Mouse (Mus musculus) bone marrow macrophage, adult 2 months (primary cell): Measurements from ENCODE around the gene Fcf1. TPM values are rescaled to one million over a fixed set of nuclear protein-coding genes. Genes with fewer than 3 reads are reported as not detected.
A peak's percentile ranks its signal among the peaks of the same experiment; 100 is the strongest.

Source experiments
- H3K27ac ChIP-seq: 2 replicates; pipeline ENCODE4 v1.5.1; 2012; ENCODE audit warnings: low read depth, low read length; ENCODE audit not compliant: insufficient read depth
- H3K4me1 ChIP-seq: 2 replicates; pipeline ENCODE4 v1.6.1; 2012; ENCODE audit warnings: low read length; ENCODE audit not compliant: control insufficient read depth, insufficient read depth
- H3K4me3 ChIP-seq: 2 replicates; pipeline ENCODE4 v1.5.1; 2012; ENCODE audit warnings: mild to moderate bottlenecking, low read length, moderate library complexity; ENCODE audit not compliant: insufficient read depth
- CTCF ChIP-seq: IDR thresholded peaks from 2 replicates; pipeline ENCODE4 v1.5.1; 2012; ENCODE audit warnings: low read depth, mild to moderate bottlenecking, low read length, moderate library complexity
- POLR2A ChIP-seq: IDR thresholded peaks from 2 replicates; pipeline ENCODE4 v1.6.1; 2012; ENCODE audit warnings: mild to moderate bottlenecking, low read depth, low read length, borderline replicate concordance
- polyA plus RNA-seq: library from polyadenylated mRNA; stranded (reverse); fragments of >200 nt; gene quantifications from 2 replicates; pipeline ENCODE4 v1.2.4, GENCODE M21; 2012; ENCODE audit not compliant: missing spikeins, insufficient read depth, insufficient read length

Fcf1 gene
- polyA plus RNA-seq, 1 experiment = 89.0 TPM

DNA sequence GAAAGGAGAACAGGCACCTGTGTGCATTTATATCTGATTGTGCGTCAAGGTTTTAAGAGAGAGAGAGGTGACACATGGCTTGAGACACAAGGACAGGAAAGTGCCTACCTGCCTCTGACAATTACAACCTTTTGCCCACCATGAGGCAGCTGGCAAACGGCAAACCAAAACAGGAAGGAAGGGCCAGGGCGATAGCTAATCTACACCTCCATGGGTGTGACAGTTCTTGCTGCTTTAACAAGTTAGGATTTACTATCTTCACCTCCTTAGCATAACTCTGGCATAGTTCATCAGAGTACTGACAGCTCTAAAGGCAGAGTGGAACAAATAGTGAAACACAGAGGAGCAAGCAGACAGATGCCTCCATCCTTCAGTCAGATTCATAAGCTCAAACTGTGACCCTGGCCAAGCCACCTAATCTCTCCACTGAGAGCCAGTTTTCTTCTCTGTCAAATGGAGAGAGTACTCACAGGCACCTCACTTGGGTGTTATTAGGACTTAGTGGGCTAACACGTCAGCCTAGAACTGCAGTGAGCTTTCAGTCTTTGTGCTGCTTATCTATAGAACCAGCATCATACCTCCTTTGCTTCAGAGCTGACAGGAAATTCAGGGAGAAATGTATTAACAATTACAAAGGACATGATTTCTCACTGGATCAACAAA is 26.4 kb upstream of the Fcf1 start:
- Histone ChIP-seq H3K4me1 (peaks cover 4% of the 10 kb centered on the region), H3K27ac (no peak overlapping the region), H3K4me3 (no peak overlapping the region)
- no peak for TF ChIP-seq CTCF
- TF ChIP-seq POLR2A = no peak

DNA sequence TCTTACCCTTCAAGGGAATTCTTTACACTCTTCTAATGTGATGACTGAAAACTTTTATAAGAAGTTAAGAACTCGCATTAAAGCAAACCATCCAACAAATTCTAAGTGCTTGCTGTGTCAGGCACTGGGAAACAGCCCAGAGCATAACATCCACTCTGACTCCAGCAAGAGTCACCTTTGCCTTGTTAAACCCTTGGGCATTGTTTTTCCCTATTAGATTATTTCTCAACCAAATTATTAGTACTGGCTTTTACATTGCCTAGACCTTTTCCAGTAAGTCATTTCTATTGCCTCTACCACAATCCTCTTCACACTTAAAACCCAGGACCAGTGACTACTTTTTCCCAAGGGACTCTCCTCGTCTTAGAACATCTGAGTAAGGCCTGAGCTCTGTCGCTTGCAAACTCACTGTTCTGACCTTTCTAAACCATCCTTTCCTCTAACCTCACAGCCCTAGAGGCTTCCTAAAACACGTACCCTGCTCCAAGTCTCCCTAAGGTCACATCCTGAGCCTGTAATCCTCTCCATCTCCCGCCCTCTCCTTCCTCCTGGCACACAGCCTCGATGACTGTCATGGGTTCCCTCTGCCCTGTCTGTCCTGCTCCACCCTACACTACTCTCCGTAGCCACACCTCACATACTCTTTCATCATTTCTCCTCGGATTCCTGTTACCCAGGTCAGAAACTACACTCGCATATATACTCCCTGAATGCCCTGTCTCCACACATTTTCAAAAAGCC is 25.7 kb upstream of the Fcf1 start:
- TF ChIP-seq CTCF = no peak
- TF ChIP-seq POLR2A = no peak
- Histone ChIP-seq H3K27ac (no peak overlapping the region), H3K4me3 (no peak overlapping the region), H3K4me1 (peaks cover 4% of the 10 kb centered on the region)

DNA sequence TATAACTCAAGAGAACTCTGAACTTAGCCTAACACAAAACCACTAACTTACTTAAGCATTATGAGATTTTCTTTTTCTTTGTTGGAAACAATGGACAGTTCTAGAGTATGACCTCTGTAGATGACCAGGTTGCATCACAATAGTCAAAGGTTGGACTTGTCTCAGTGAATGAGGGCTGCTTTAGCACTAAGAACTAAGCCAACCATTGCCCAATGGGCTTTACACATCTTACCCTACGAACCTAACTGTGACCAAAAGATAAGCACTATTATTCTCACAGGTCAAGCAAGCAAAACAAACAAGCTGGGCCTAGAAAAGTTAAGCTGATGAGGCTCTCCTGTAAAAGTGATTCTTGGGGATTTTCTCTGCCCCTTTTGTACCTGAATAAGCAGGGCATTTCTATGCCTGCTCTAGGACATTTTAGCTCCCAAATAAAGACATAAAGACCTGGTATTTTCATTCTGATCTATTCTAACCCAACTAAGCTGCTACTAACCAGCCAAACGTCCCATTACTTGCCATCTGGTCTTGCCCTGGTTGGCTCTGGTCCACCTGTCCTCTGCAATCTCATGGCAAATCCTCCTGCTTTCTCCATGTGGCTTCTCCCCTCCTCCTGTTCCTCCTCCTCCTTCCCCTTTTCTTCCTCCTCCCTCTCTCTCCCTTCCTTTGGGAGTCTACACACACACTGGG is 22.7 kb upstream of the Fcf1 start:
- no peak overlapping the region for H3K4me3 ChIP-seq
- H3K4me1 ChIP-seq = peaks cover 6% of the 10 kb centered on the region
- no peak overlapping the region for H3K27ac ChIP-seq
- TF ChIP-seq CTCF = no peak
- no peak for TF ChIP-seq POLR2A

DNA sequence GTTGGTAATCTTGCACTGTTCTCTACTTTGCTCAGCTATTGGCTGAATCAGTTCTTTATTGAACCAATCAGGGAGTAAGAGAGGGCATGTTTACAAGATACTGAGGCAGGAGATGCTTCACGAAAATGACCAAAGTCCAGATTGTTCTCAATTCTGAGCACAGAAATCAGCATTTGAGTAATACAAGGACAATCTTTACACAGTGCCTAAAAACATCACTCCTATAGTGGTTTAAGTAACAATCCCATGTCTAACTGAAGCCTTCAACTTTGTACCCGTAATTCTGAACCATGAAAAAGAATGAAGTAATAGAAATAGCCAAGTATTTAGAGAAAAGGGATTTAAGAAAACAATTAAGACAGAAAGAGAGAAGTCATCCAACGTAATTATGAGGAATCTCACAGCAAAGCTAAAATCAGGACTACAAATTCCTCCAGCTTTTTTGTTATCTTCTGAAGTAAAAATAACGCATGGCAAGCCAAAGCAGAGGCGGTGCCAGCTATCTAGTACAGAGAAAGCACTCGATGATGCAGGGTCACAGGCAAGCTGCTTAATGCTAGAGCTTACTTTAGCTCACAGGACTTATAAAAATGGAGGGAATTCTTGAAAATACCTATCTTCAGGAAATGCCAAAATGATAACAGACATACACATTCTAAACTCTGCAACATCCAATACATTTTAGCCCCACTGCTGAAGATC is 22.0 kb upstream of the Fcf1 start:
- H3K27ac ChIP-seq = no peak overlapping the region
- no peak overlapping the region for H3K4me3 ChIP-seq
- TF ChIP-seq POLR2A (no peak), CTCF (no peak)
- H3K4me1 ChIP-seq = peaks cover 2% of the 10 kb centered on the region; the same call in 1 of the 2 replicates

DNA sequence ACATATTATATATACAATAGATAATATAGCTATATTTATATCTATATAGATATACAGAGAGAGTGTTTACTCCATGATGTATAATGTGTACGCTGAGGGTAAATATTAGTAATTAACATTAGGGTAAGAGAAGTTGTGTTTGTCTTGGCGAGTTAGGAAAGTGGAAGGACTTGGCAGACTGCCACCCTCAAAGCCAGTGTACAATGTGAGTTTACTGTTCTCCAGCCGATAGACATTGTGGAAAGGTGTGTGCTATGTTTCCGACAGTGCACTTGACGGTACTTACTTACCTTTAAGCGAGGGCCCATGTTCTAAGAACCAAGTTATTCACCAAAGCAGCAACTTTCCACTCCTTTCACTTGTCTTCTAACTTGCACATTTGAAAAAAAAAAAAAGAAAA is 19.9 kb upstream of the Fcf1 start:
- H3K27ac ChIP-seq = no peak overlapping the region
- no peak for TF ChIP-seq CTCF
- no peak for TF ChIP-seq POLR2A
- H3K4me1 ChIP-seq = peaks cover 2% of the 10 kb centered on the region; the same call in 1 of the 2 replicates
- H3K4me3 ChIP-seq = no peak overlapping the region

DNA sequence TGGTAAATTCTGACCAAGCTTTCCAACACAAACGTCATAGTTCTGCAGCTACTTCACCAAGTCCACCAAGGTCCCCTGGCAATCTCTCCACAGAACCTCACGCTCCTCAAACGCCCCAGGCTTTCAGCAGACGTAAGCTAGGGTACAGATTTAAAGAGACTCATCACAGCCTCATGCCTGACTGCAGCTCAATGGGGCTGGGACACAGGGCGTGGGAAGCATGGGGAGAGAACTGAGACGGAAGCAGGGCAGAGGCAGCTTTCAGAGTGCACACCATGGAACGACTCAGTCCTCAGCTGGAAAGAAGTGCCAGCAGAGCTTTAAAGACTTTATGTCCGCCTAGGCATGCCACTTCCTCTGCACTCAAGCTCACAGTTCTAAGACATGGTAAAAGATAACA is 19.2 kb upstream of the Fcf1 start:
- TF ChIP-seq POLR2A = no peak
- TF ChIP-seq CTCF = no peak
- no peak overlapping the region for H3K27ac ChIP-seq

DNA sequence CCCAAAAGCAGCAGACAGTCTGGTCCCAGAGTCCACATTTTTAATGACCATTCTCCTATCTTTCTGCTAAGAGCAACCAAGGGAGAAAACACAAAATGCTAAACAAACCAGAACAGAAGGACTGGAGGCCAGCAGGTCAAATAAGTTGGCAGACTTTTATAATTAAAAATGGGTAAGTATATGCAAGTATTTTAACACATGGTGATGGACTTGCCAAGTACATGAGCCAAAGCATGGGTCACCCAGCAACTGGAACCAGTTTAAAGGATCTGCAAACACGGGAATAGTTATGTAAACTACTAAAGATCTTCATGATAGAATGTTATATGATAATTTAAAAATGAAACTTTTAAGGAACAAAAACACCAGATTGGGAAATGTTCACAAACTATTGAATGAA is 18.3 kb upstream of the Fcf1 start:
- H3K27ac ChIP-seq = no peak overlapping the region
- no peak overlapping the region for H3K4me3 ChIP-seq
- TF ChIP-seq CTCF (no peak), POLR2A (no peak)
- H3K4me1 ChIP-seq = peaks cover 8% of the 10 kb centered on the region

More for the DNA sequence above, 19.2 kb upstream of the Fcf1 start:
- no peak overlapping the region for H3K4me3 ChIP-seq
- peaks cover 6% of the 10 kb centered on the region for H3K4me1 ChIP-seq

DNA sequence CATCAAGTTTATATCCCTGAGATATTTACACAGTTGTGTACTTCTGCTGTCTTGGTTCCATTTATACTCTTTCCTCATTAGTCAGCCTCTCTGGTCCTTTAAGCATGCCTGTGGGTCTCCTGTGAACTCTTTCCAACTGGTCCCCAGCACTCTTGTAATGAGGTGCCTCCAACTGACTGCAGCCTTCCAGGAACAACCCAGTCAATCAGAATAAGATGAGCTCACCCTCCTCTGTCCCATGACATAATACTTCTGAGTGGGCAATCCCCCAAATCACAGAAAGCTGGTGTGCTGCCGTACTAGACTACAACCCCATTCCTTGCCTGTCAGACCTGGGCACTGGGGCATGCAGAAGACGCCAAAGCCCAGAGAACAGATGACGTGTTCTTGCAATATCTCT is 14.4 kb upstream of the Fcf1 start:
- no peak overlapping the region for H3K4me3 ChIP-seq
- TF ChIP-seq CTCF (no peak), POLR2A (no peak)
- no peak overlapping the region for H3K27ac ChIP-seq
- H3K4me1 ChIP-seq = peaks cover 20% of the 10 kb centered on the region

DNA sequence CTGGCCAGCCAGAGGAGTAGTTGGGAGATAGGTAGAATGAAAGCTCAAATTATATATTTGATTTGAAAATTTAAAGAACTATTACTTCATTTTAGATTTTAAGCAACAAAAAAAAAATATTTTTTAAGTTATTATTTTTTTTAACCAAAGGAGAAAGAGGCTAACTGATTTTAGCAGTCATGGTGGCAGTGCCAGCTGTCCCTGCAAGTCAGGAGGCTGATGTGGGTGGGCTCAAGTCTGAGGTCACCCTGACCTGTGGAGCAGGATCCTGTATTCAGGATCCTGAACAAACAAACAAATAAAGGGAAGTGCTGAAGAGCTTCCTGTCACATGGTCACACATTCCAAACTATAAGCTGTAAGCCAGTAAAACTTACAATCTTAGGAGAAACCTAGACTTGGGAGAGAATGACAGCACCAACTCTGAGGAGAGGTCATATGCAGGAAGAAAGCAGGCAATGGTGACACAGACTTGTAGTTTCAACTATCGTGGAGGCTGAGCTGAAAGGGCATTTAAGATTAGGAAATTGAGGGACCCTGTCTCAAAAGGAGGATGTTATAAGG is 11.8 kb upstream of the Fcf1 start:
- Histone ChIP-seq H3K27ac (peak overlapping the region; percentile 18), H3K4me1 (peaks cover 18% of the 10 kb centered on the region), H3K4me3 (no peak overlapping the region)
- TF ChIP-seq POLR2A (no peak), CTCF (no peak)

DNA sequence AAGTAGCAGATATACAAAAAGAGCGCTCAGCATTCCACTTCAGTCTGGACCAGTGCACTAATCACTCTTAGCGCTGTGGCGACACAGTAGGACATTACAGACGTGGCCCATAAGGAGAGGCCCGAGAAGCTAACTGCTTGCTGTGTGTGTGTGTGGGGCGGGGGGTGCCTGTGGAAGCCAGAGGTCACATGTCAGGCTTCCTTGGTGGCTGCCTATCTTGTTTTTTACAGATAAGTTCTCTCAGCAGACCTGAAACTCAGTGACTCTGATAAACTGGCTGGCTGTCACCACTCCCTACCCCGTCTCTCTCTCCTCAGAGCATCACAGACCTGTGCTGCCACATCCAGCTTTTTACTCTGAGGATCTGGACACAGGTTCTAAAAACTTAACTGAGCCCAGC is 8.1 kb upstream of the Fcf1 start:
- peaks cover 12% of the 10 kb centered on the region for H3K4me1 ChIP-seq
- TF ChIP-seq POLR2A (no peak), CTCF (no peak)
- H3K4me3 ChIP-seq = no peak overlapping the region
- no peak overlapping the region for H3K27ac ChIP-seq
